Mouse (Mus musculus) ES-Bruce4 (cell line): ENCODE measurements around the gene Gm10310. TPM values are rescaled to one million over a fixed set of nuclear protein-coding genes. Genes with fewer than 3 reads are reported as not detected.
"Not testable (repeated sequence)": the region's sequence is repeated elsewhere in the genome, so short reads cannot be mapped to it uniquely, and the experiment has no call there.

Experiments used
- H3K27ac ChIP-seq: 2 replicates; pipeline ENCODE4 v1.5.1; 2012; ENCODE audit warnings: low read length, inconsistent platforms; ENCODE audit not compliant: insufficient read depth
- H3K27me3 ChIP-seq: 2 replicates; pipeline ENCODE4 v1.6.1; 2012; ENCODE audit warnings: mild to moderate bottlenecking, low read length, inconsistent platforms; ENCODE audit not compliant: control insufficient read depth, poor library complexity, insufficient read depth, severe bottlenecking
- H3K36me3 ChIP-seq: 2 replicates; pipeline ENCODE4 v1.6.1; 2012; ENCODE audit warnings: inconsistent platforms, mild to moderate bottlenecking, low read length, moderate library complexity; ENCODE audit not compliant: control insufficient read depth, poor library complexity, insufficient read depth, severe bottlenecking
- H3K4me1 ChIP-seq: one replicate; pipeline ENCODE4 v1.8.1; 2011; ENCODE audit warnings: low read length; ENCODE audit not compliant: control insufficient read depth, insufficient read depth
- H3K4me3 ChIP-seq: 2 replicates; pipeline ENCODE4 v1.5.1; 2011; ENCODE audit warnings: low read depth, mild to moderate bottlenecking, low read length
- H3K9ac ChIP-seq: 2 replicates; pipeline ENCODE4 v1.6.1; 2012; ENCODE audit warnings: low read depth, mild to moderate bottlenecking, inconsistent platforms; ENCODE audit not compliant: poor library complexity, severe bottlenecking
- H3K9me3 ChIP-seq: replicated peaks from 2 replicates; pipeline ENCODE4 v1.6.1; 2012; ENCODE audit warnings: mild to moderate bottlenecking, low read length, inconsistent platforms; ENCODE audit not compliant: control insufficient read depth, poor library complexity, insufficient read depth, severe bottlenecking
- CTCF ChIP-seq: IDR thresholded peaks from one replicate; pipeline ENCODE4 v1.8.1; 2011; ENCODE audit warnings: low read depth, low read length
- EP300 ChIP-seq: IDR thresholded peaks from 2 replicates; pipeline ENCODE4 v1.6.1; 2011; ENCODE audit warnings: low read depth, low read length; ENCODE audit not compliant: insufficient read depth
- POLR2A ChIP-seq: IDR thresholded peaks from one replicate; pipeline ENCODE4 v1.8.1; 2011; ENCODE audit warnings: low read length; ENCODE audit not compliant: insufficient read depth
- polyA plus RNA-seq: library from polyadenylated mRNA; stranded (reverse); fragments of >200 nt; gene quantifications from 2 replicates; pipeline ENCODE4 v1.2.4, GENCODE M21; 2011; ENCODE audit warnings: low read depth; ENCODE audit not compliant: missing spikeins, insufficient read depth, insufficient read length

Gene Gm10310
- polyA plus RNA-seq, 1 experiment: not detected

DNA sequence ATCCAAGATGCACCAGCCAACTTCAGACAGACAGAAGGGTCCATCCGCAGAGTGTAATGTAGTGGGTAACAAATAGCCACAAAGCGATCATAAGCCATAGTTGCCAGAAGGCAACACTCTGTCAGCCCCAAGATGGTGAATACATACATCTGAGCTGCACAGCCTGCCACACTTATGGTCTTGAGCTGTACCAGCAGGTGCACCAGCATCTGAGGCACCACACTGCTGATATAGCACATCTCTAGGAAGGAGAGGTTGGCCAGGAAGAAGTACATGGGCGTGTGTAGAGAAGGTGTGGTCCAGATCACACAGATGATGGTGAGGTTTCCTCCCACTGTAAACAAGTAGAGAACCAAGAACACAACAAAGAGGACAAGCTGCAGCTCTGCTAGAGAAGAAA lies 18.6 kb downstream of the Gm10310 start:
- H3K4me1 ChIP-seq, H3K9me3 ChIP-seq, H3K4me3 ChIP-seq, H3K36me3 ChIP-seq, H3K9ac ChIP-seq, H3K27me3 ChIP-seq, H3K27ac ChIP-seq: not testable (repeated sequence)

GRCm38 (mm10) chr10:129949000-129949399 lies 35.9 kb downstream of the Gm10310 start, which contains the start of gene Olfr818:
Gene Olfr818, minus strand, starts transcription at chr10:129949100.
- Histone ChIP-seq H3K36me3 (no peaks in the 10 kb centered on the region), H3K4me1 (no peaks in the 10 kb centered on the region), H3K27me3 (no peaks in the 10 kb centered on the region), H3K9me3 (no peaks in the 10 kb centered on the region), H3K4me3 (no peak within 1 kb of the TSS), H3K27ac (no peak within 1 kb of the TSS), H3K9ac (no peak within 1 kb of the TSS)
- no peak for TF ChIP-seq EP300
- no peak for TF ChIP-seq POLR2A
- no peak for TF ChIP-seq CTCF

Other genes with a start within 250 kb of the Gm10310 start
- gene Olfr806, start 243.1 kb downstream of the Gm10310 start, polyA plus RNA-seq: not detected in 2 replicates
- gene Olfr807, start 227.3 kb downstream of the Gm10310 start, polyA plus RNA-seq: not detected in 2 replicates
- gene Olfr808, start 219.6 kb downstream of the Gm10310 start, polyA plus RNA-seq: not detected in 2 replicates
- gene Olfr809, start 210.4 kb downstream of the Gm10310 start, polyA plus RNA-seq: not detected in 2 replicates
- not detected in 2 replicates for gene Olfr810, start 190.1 kb downstream of the Gm10310 start, polyA plus RNA-seq
- not detected in 2 replicates for gene Olfr811, start 180.7 kb downstream of the Gm10310 start, polyA plus RNA-seq
- not detected in 2 replicates for gene Olfr812, start 139.0 kb downstream of the Gm10310 start, polyA plus RNA-seq
- not detected in 2 replicates for gene Olfr813, start 129.7 kb downstream of the Gm10310 start, polyA plus RNA-seq
- gene Olfr814, start 105.2 kb downstream of the Gm10310 start, polyA plus RNA-seq: 0.40 TPM in 1 of 2 replicates, not detected in the other
- gene Olfr815, start 79.2 kb downstream of the Gm10310 start, polyA plus RNA-seq: not detected in 2 replicates
- not detected in 2 replicates for gene Olfr816, start 69.5 kb downstream of the Gm10310 start, polyA plus RNA-seq
- not detected in 2 replicates for gene Olfr818, start 36.0 kb downstream of the Gm10310 start, polyA plus RNA-seq
- gene Olfr819, start 17.8 kb downstream of the Gm10310 start, polyA plus RNA-seq: not detected in 2 replicates
- gene Olfr247, start 8.9 kb downstream of the Gm10310 start, polyA plus RNA-seq: not detected in 2 replicates
- gene Olfr820, start 27.6 kb upstream of the Gm10310 start, polyA plus RNA-seq: not detected in 2 replicates
- gene Olfr821, start 45.3 kb upstream of the Gm10310 start, polyA plus RNA-seq: not detected in 2 replicates
- gene Olfr822, start 86.1 kb upstream of the Gm10310 start, polyA plus RNA-seq: not detected in 2 replicates
- not detected in 2 replicates for gene Olfr823, start 130.3 kb upstream of the Gm10310 start, polyA plus RNA-seq
- not detected in 2 replicates for gene Olfr824, start 144.9 kb upstream of the Gm10310 start, polyA plus RNA-seq
- not detected in 2 replicates for gene Olfr825, start 181.7 kb upstream of the Gm10310 start, polyA plus RNA-seq
- gene Olfr826, start 199.1 kb upstream of the Gm10310 start, polyA plus RNA-seq: not detected in 2 replicates
- gene Olfr827, start 229.3 kb upstream of the Gm10310 start, polyA plus RNA-seq: not detected in 2 replicates